Mouse (Mus musculus) granulocyte monocyte progenitor cell, adult 5-6 weeks (primary cell): ENCODE data around the gene Lmo2. TPM values are rescaled to one million over a fixed set of nuclear protein-coding genes. Genes with fewer than 3 reads are reported as not detected.
A peak's percentile ranks its signal among the peaks of the same experiment; 100 is the strongest.

Experiments used
- ATAC-seq: replicated peaks from 2 replicates; pipeline ENCODE4 v1.8.0; 2016; ENCODE audit warnings: mild to moderate bottlenecking, moderate TSS enrichment, inconsistent platforms; ENCODE audit not compliant: poor library complexity, severe bottlenecking
- total RNA-seq, 2 experiments: library from RNA; stranded (forward) in 1 of 2; stranded (reverse) in 1 of 2; fragments of 200-712, 200-1000 nt in 1 of 2; fragments of >200 nt in 1 of 2; fragmentation: Nextera tagmentation in 1 of 2; gene quantifications; 2 replicates each; pipeline ENCODE4 v1.2.3; 2014 to 2017

Gene Lmo2
- total RNA-seq (2014; fragmentation: Nextera tagmentation) (334 and 343 TPM in 2 replicates), total RNA-seq (2017) (231 and 233 TPM in 2 replicates)

DNA sequence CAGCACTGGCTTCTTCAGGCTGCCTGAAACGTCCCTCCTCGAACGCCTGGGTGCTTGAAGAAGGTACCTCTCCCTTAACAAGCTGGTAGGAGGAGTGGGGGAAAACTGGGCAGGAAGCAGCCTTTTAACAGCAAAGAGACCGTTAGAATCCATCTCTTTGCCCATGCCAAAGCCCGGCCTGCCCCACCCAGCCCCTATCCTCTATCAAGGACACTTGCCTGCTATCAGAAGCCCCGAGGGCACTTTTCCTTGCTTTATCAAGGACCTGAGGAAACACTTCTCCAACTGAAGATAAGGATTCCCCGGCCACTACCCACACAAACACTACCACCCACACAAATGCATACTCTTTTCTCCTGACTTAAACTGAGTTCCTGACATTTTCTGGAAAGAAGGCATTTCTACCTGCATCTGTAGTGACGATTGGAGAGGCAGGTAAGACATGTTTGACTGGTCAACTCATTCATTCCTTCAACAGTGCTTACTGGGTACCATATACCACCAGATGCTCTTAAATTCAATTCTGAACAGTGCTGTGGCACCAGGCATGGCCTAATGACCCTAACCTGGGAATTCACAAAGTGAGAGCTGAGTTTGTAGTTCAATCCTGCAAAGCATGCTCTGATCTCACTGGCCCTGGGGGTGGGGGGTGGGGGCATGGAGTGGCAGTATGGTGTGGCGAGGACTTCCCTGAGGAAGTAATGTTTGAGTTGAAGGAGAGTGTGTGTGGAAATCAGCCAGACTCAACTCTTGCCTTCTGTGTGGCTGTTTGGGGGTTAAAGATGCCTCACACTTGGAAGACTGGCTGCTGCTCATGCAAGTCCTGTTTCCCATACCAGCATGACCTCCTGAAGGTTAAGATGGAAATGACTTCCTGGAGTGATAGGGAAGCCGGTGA, at the start of gene Lmo2:
Lmo2 (plus strand) TSS at position 338 of the 898 bp plus-strand sequence.
- peak; percentile 80 for ATAC-seq

DNA sequence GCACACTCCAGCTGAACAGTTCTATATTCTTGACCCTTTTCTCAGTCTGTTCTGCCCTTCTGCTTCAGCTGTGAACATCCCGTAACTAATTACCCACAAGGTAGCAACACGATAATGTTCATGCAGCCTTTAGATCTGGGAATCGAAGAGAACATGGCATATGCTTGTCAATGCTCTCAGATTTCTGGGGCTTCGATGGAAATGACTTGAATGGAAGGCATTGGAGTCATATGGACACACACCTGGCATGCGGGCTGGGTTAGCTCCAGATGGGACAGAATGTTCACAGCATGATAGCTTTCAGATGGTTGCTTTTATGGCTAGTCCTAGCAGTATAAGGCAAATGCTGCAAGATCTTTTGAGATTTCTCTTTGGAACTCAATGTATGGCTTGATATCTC, 47.2 kb upstream of the Lmo2 start:
- ATAC-seq: no peak

DNA sequence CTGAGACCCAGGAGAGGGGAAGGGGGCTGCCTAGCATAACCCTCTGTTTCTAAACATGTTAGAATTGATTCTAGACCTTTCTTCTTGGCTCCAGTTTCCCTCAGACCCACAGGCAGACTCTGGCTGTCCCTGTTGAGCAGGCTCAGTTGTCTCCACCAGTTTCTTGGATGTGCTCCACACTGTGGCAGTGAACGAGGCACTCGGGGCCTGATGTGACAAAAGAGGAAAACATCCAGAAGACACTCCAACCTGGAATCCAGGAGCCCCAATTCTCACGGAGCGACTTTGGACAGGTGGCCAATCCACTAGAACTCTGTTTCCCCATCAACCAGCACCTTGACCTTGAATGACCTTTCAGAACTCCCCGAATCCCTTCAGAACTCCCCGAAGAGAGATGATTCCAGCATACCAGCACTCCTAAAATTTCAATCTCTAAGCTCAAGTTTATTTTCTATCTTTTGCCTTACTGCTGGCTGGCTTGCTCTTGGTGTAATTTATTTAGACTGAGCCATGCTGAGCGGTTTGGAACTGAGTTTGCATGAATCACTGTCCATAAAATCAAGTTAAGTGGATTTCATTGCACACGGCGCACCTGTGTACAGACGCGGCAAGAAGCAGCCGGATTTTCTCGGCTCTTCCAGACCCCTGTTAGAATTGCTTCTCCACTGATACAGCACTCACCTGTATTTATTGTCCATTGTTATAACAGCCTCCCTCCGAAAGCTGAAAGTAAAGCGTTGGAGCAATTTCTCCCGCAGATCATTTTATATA, 45.1 kb upstream of the Lmo2 start:
- ATAC-seq: no peak

DNA sequence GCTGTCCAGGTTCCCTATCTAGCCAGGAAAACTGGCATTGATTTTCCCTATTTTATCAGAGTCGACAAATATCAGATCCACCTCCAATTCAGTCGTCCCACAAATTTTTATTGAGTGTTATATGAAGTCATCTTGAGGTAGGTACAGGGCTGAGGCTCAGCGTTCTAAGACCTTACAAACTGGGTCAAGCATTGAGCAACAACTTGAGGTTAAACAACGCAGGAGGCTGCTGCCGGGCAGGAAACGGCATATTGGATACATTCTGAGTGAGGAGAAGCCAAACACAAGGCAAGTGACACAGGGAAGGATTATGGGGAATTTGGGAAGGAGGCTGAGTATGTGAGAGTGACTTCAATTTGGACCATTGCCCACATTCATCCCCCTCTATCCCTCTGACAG, 44.5 kb upstream of the Lmo2 start:
- peak; percentile 92 for ATAC-seq

DNA sequence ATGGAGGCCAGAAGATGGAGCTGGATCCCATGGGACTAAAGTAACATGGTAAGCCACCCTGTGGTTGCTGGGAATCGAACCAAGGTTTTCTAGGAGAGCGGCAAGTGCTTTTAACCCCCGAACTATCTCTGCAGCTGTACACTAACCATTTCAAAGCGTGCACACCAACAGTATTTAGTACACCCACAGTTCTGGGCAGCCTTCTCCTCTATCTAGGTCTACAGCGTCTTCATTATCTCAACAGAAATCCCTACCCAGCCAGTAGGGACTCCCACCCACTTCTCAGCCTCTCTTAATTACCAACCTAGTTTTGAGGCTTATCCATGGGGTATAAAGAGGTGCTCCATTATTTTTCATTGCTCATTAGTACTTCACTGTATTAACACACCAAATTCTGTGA, 41.7 kb upstream of the Lmo2 start:
- ATAC-seq: no peak

DNA sequence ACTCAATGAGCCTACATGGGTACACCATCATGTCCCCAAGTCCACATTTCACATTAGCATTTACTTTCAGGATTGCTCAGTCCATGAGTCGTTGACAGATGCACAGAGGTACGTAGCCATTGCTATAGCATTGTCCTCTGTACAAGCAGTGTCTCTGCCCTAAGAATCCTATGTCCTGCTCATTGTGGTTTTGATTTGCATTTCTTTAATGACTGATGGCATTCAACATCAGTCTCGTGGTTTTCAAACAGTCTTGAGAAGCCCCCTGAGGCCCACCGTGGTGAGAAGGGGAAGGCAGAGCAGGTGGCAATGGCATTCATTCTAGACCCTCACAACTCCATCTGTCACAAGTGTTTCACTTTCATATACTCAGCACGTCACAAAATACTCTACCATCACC, 40.4 kb upstream of the Lmo2 start:
- no peak for ATAC-seq

DNA sequence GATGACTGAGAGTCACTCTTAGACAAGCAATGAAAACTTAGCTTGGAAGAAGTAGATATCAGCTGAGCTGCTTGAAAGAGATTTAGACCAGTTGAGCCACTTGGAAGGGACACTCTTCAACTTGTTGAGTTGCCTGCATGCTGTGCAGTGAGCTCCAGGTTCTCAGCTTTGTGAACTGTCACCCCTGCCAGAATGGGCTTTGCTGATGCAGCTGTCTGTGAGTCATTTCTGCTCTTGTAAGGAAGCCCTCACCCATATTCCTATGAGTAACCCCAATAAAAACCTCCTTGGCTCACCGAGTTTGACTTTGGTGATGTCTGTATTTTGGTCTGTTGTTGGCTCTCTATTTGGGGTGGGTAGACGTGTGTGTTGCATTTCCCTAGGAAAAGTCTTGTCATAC, 39.4 kb upstream of the Lmo2 start:
- ATAC-seq: no peak

DNA sequence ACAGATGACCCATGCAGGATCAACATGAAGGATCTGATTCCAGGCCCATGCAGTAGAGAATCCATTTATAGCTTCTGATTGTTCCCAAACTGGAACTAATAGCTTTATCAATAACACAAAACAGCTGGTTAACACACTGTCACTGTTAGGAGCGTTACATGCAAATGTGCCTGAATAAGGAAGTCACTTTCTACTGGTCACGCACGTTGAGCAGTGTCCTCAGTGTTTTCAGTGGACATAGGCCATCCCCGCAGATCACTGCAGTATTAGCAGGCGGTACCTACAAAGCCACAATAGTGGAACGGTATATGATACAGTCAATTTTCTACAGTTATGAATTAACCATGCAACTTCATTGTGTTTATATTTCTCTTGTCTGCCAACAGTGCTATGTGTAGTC, 38.3 kb upstream of the Lmo2 start:
- ATAC-seq: peak; percentile 46

DNA sequence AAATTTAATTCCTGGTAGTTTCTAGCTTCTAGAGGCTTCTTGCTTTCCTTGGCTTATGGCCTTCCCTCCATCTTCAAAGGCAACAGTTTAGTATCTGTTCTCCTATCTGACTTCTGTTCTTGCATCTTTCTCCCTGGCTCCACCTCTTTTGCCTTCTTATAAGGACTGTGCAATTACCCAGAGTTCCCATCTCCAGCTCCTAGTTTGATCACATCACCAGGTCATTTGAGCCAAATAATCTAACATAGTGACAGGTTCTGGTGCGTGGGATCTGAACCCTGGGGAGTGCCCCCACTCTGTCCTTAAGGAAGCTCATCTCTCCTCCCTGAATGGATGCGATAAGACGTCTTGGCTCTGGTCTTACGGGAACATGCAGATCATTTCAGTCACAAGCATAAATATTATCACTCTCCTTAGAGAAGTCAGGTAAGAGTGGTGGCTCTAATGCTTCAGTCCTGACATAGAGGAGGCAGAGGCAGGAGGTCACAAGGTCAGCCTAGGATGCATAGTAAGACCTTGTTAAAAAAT, 31.1 kb upstream of the Lmo2 start:
- no peak for ATAC-seq

DNA sequence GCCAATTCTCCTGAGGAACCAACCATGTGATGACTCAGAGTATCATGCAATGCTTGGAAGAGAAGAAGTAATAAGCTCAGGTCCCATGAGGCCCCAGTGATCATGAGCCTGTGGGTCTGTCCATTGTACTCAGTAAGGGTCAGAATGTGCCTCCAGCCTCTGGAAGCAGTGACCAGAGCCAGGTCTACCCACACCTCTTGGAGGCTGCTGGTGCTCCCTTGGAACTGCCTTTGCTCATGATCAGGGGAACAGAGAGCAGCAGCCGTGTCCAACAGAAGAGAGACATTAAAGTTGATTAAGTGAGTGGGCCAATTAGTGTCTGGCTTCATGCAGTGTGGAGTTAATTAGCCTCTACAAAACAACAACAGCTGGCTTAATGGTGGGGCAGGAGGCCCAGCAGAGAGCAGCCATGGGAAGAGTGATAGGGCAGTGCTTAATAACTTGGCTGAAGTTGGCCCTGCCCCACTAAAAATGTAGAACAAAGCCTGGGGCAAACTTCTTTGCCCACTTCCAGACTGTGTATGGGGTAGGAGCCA, 30.1 kb upstream of the Lmo2 start:
- no peak for ATAC-seq

DNA sequence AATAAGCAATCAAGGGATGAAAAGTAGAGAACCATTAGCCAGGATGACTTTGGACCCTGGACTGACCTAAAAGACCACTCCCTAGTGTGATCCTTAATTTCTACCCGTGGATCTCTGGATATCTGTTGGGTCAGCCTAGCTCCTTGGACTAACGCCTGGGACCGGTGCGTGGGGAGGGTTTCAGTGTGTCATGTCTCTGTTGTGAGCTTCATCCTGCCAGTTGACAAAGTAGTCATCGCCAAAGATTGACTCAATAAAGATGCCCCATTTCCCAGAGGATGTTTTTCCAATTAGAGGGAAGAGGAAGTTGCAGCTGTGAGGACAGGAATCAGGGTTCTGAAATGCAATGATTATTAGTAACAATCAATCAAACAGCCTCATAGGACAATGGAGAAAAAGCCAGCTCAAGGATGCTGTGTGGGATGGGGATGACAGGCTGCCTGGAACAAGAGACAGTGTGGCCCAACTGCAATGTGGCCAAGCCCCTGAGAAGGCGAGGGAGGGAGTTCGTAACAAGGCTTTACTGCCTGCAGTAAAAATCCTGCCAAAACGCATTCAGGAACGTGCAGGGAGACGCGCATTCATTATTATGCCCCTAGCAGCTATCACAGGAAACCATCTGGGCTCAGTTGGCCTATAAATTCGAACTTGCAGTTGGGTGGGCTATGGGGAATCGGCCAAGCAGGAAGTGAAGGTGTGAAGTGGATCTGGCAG, 27.3 kb upstream of the Lmo2 start:
- ATAC-seq: peak; percentile 0; the same call in 1 of the 2 replicates

DNA sequence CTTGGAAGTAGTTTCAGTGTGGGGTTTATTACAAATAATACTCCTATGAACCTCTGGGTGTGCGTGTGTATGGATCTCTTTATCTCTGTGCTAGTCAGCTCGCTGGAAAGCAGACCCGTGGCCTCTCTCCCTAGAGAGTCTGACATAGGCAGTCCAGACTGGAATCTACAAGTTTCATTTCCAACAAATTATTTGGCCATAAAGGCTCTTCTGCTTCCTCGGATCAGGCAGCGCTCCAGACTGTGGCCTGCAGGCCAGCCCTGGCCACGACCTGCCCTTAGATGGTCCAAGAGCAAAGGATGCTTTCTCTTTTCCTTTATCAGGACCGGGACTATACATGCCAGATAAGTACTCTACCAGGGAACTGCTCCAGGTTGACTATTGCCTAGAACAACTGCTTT, 26.3 kb upstream of the Lmo2 start:
- no peak for ATAC-seq

DNA sequence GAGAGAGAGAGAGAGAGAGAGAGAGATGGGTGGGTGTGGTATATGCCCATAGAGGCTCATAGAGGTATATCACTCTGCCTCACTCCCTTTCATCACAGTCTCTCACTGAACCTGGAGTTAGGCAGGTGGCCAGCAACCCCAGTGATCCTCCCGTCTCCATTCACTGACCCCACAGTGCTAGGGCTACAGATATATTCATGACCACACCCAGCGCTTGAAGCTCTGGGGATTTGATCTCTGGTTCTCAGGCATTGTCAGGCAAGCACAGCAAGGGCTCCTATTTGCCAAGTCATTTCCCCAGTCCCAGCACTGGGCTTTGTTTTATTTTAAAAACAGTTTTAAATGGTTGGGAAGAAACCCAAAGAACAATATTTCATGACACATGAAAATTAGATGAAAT, 25.8 kb upstream of the Lmo2 start:
- no peak for ATAC-seq

DNA sequence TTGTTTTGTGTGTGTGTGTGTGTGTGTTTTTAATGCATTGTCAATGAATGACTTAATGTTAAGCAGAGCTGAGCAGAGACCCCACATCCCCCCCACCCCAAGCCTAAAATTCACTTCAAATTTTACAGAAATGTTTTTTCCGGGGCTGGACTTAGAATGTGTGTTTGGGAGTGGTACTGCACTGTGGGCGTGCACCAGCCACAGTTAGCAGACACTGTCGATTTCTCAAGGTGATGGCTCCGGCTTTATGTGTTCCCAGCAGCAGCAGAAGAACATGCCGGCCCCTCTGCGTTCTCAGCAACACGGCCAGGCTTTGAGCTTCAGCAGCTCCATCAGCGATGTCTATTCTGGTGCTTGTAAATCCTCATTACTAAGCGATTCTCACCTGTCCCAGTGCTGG, 25.3 kb upstream of the Lmo2 start:
- peak; percentile 29; the same call in 1 of the 2 replicates for ATAC-seq

DNA sequence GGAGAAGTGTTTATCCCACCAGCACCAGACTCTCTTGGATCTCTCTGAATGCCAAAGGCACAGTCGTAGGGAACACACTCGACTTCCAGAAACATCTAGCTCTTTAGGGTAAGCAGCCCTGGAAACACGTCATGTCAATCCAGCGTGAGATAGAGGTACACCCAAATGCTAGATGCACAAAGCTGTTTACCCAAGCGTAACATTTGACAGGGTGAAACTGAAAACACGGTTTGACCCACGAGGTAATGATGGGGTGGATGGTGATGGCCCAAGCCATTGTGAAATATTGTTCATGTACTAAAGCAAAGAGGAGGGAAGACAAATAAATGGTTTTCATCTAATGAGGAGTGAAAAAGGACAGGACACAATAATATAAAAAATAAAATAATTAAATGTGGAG, 23.5 kb upstream of the Lmo2 start:
- peak; percentile 66 for ATAC-seq

DNA sequence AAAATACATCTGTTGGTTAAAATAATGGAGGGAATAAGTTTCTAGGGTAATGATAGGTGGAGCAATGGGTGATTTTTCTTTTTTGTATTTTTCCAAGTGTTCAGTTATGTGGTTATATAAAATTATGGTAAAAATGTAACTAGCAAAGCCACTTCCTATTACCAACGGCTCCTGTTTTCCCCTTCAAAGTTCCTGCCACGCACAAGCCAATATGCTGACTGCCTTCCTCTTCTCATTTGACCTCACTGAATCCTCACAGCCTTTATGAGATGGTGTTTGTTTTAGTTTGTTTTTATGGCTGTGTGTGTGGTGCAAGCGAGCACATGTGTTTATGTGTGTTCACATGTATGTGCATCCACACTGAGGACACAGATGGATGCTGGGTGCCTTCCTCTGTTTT, 23.1 kb upstream of the Lmo2 start:
- ATAC-seq: peak; percentile 51

DNA sequence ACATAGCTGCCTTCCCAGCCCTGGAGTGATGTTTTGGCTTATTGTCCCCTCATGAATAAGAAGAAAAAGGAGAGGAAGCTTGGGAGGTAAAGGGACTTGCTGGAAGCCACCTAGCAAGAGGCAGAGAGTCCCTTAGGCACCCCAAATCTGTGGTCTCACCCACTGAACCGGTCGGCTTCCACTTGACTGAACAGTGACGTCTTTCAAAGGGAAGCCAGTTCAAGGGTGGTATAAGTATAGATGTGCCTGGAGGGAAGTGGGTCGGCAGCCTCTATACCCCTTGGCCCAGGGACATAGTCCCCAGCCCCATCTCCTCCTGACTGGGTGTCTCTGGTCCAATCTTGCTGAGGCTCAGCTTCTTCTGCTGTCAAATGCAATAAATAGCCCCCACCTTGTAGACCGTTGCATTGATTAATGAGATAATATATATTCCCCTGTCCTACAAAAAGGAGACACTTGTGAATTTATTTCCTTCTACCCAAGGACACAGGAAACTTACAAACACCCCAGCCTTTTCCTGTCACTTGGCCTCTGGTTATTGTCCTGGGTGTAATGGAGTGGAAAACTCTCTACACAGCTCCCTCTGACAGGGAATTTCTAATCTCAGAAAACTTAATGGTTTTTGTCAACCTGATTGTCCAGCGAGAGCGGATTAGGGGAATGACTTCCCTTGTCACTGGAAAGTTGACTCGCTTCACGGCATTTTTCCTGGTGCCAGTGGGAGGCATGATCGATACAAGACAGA, 21.9 kb upstream of the Lmo2 start:
- ATAC-seq: no peak

DNA sequence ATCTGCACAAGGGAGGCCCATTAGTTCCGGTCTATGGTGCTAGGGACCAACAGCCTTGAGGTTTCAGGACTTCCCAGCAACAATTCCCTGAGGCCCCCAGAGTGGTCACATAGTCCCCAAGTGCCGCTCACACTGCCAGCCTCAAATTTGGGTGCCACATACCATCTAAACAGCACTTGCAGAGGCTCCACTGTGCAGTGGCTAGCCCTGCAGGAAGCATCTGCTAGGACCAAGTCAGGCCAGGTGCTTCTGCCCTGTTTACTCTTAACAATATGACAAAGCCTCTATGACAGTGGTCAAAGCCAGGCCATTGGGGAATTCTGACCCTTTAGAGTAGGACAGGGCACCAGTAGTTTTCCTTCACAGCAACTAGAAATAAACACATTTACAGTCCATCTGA, 21.1 kb upstream of the Lmo2 start:
- ATAC-seq: no peak

DNA sequence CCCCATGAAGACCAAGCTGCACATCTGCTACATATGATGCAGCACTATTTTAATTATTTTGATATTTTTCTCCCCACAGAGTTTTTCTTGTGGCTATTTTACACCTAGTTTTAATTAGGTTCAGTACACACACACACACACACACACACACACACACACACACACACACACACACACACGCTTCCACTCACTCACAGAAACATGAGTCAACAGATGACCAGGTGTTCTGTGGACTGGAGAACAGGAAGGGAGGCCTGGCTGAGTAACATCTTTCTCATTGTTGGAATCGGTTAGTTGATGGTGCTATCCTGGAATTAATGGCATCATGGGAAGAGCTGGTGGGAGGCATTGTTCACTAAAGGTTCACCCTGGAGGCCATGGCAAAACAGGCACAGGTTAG, 20.1 kb upstream of the Lmo2 start:
- ATAC-seq: no peak

DNA sequence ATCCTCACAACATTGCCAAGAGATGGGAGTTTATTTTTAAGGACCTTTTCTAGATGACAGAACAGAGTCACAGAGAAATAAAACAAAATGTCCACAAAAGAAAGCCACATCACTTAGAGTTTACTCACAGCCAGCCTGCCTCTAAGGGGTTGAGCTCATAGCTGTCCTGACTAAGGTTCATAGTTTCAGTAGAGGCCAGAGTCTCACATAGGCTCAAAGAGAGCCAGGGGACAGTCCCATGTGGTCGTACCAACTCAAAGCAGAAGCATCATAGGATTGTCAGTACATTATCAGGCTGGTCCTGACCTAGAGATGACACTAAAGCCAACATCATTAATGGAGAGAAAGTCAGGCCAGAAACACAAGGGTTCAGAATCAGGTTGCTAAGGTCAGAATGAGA, 19.2 kb upstream of the Lmo2 start:
- ATAC-seq: no peak
